Mouse (Mus musculus) MEL (cell line): ENCODE measurements around the gene Kif26b. TPM values are rescaled to one million over a fixed set of nuclear protein-coding genes. Genes with fewer than 3 reads are reported as not detected.

ENCODE experiments used
- DNase-seq: peaks from one replicate; pipeline ENCODE4 v3.0.0; 2011; ENCODE audit warnings: low read depth, low spot score
- H3K27ac ChIP-seq: 2 replicates; pipeline ENCODE4 v1.5.1; 2012; ENCODE audit warnings: low read depth, mild to moderate bottlenecking, control low read depth, low read length, moderate library complexity; ENCODE audit not compliant: control insufficient read depth
- H3K27me3 ChIP-seq, 2 experiments: fragments of 150-350 bp in 1 of 2; sonication (generic) in 1 of 2; 2 replicates each; pipeline ENCODE4 v1.6.1; 2012; ENCODE audit warnings: low read length in 2 of 2, mild to moderate bottlenecking in 2 of 2, improper control_type of control experiment in 1 of 2, moderate library complexity in 1 of 2; ENCODE audit not compliant: insufficient read depth in 2 of 2, control insufficient read depth in 1 of 2
- H3K36me3 ChIP-seq, 2 experiments: 2 replicates each; pipeline ENCODE4 v1.6.1; 2012 to 2014; ENCODE audit warnings: low read length in 2 of 2, improper control_type of control experiment in 1 of 2, inconsistent platforms in 1 of 2, mild to moderate bottlenecking in 1 of 2; ENCODE audit not compliant: insufficient read depth in 2 of 2, control insufficient read depth in 1 of 2
- H3K4me1 ChIP-seq, 2 experiments: fragments of 150-350 bp in 1 of 2; sonication (generic) in 1 of 2; 2 replicates each; pipeline ENCODE4 v1.6.1; 2012; ENCODE audit warnings: low read length in 2 of 2, improper control_type of control experiment in 1 of 2, mild to moderate bottlenecking in 1 of 2; ENCODE audit not compliant: insufficient read depth in 2 of 2, control insufficient read depth in 1 of 2
- H3K4me3 ChIP-seq, 2 experiments: fragments of 150-350 bp in 1 of 2; sonication (generic) in 1 of 2; 2 replicates each; pipeline ENCODE4 v1.5.1; 2012; ENCODE audit warnings: low read depth in 2 of 2, low read length in 2 of 2, mild to moderate bottlenecking in 2 of 2, moderate library complexity in 2 of 2, control low read depth in 1 of 2, improper control_type of control experiment in 1 of 2; ENCODE audit not compliant: control insufficient read depth in 1 of 2, insufficient read depth in 1 of 2
- H3K79me2 ChIP-seq: 2 replicates; pipeline ENCODE4 v1.6.1; 2012; ENCODE audit warnings: mild to moderate bottlenecking, low read length, moderate library complexity; ENCODE audit not compliant: control insufficient read depth, poor library complexity, insufficient read depth
- H3K9ac ChIP-seq: 2 replicates; pipeline ENCODE4 v1.6.1; 2012; ENCODE audit warnings: low read depth, mild to moderate bottlenecking, control low read depth, low read length, moderate library complexity; ENCODE audit not compliant: control insufficient read depth, poor library complexity, severe bottlenecking
- H3K9me3 ChIP-seq: fragments of 150-350 bp; sonication (generic); replicated peaks from 2 replicates; pipeline ENCODE4 v1.6.1; 2012; ENCODE audit warnings: mild to moderate bottlenecking, low read length, improper control_type of control experiment, moderate library complexity; ENCODE audit not compliant: insufficient read depth
- CHD1 ChIP-seq: IDR thresholded peaks from 2 replicates; pipeline ENCODE4 v1.6.1; 2012; ENCODE audit warnings: low read depth, mild to moderate bottlenecking, inconsistent platforms, low read length, improper control_type of control experiment
- CHD2 ChIP-seq: IDR thresholded peaks from 2 replicates; pipeline ENCODE4 v1.6.1; 2011; ENCODE audit warnings: low read length, improper control_type of control experiment
- EP300 ChIP-seq, 2 experiments: IDR thresholded peaks; 2 replicates each; pipeline ENCODE4 v1.6.1; 2011; ENCODE audit warnings: improper control_type of control experiment in 2 of 2, low read length in 2 of 2, low read depth in 1 of 2, mild to moderate bottlenecking in 1 of 2
- ETS1 ChIP-seq: IDR thresholded peaks from 2 replicates; pipeline ENCODE4 v1.6.1; 2012; ENCODE audit warnings: low read depth, mild to moderate bottlenecking, inconsistent platforms, low read length, improper control_type of control experiment, moderate library complexity
- GABPA ChIP-seq: IDR thresholded peaks from 2 replicates; pipeline ENCODE4 v1.6.1; 2012; ENCODE audit warnings: low read depth, mild to moderate bottlenecking, inconsistent platforms, low read length, improper control_type of control experiment, moderate library complexity
- NELFE ChIP-seq: IDR thresholded peaks from 2 replicates; pipeline ENCODE4 v1.6.1; 2011; ENCODE audit warnings: low read depth, low read length, improper control_type of control experiment
- POLR2A ChIP-seq, 2 experiments: IDR thresholded peaks; 2 replicates each; pipeline ENCODE4 v1.6.1; 2011 to 2012; ENCODE audit warnings: low read length in 2 of 2, mild to moderate bottlenecking in 2 of 2, control low read depth in 1 of 2, improper control_type of control experiment in 1 of 2, low read depth in 1 of 2, moderate library complexity in 1 of 2; ENCODE audit not compliant: control insufficient read depth in 1 of 2, insufficient read depth in 1 of 2, poor library complexity in 1 of 2
- SMC3 ChIP-seq: IDR thresholded peaks from 2 replicates; pipeline ENCODE4 v1.6.1; 2011; ENCODE audit warnings: low read depth, low read length, improper control_type of control experiment
- TAL1 ChIP-seq: IDR thresholded peaks from 2 replicates; pipeline ENCODE4 v1.6.1; 2012; ENCODE audit warnings: mild to moderate bottlenecking, inconsistent platforms, low read length, moderate library complexity, mixed read lengths
- TBP ChIP-seq: IDR thresholded peaks from 2 replicates; pipeline ENCODE4 v1.8.0; 2011; ENCODE audit warnings: low read depth, low read length, improper control_type of control experiment
- ZMIZ1 ChIP-seq: IDR thresholded peaks from 2 replicates; pipeline ENCODE4 v1.6.1; 2012; ENCODE audit warnings: low read depth, mild to moderate bottlenecking, inconsistent platforms, low read length, improper control_type of control experiment, moderate library complexity
- ZNF384 ChIP-seq: IDR thresholded peaks from 2 replicates; pipeline ENCODE4 v1.6.1; 2012; ENCODE audit warnings: low read depth, mild to moderate bottlenecking, inconsistent platforms, low read length, improper control_type of control experiment
- polyA plus RNA-seq, 2 experiments: library from polyadenylated mRNA; stranded (reverse) in 1 of 2; unstranded in 1 of 2; fragments of >175 nt in 1 of 2; fragments of >200 nt in 1 of 2; gene quantifications; 2 replicates each; pipeline versions ENCODE4 v1.2.1 to v1.2.4; 2012; ENCODE audit warnings: low replicate concordance in 2 of 2, low read depth in 1 of 2; ENCODE audit not compliant: insufficient read length in 2 of 2, insufficient read depth in 1 of 2, missing spikeins in 1 of 2
- total RNA-seq: library from RNA; depleted of rRNA; stranded (reverse); fragments of 300-350 nt; gene quantifications from 2 replicates; pipeline ENCODE4 v1.2.3, GENCODE M21; 2012

Gene Kif26b
- total and polyA plus RNA-seq, 3 experiments, result 0.08 to 0.50 TPM; not detected in 1

DNA sequence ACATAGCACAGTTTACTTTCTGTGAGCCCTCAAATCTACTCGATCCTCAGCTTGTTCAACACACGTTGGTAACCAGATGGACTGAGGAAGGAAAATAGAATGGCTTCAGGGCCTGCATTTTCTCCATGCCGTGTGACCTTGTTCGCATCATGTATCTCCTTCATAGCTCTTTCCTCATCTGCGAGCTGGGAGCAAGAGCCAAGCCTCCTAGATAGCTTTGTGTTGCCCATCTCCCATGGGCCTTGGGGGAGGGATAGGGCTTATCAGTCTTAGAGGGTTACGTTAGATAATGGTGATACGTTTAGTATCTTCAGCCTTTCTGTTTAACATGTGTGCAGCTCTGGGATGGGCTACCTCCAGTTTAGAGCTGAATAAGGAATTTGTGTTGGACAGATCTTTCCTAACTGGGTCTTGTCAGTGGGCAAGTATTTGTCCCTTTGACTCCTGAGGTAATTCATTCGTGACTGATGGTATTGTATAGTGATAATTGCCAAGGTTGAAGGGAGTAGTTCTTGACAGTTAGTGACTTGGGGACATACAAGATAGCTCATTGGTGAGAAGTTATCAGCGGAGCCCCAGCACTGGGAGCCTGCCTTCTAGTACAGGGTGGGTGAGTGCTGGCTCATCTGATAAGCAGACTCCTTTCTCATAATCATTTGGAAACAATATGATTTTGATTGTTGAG lies 183.4 kb downstream of the Kif26b start (continued):
- peak in 1 of 2 experiments; percentile 52; a peak in 2 of 4 replicates for TF ChIP-seq POLR2A (IDR thresholded peaks at IDR 0.05; ENCODE audit: control insufficient read depth in 1 of 2, insufficient read depth in 1 of 2, low read depth in 1 of 2, low read length in 2 of 2, poor library complexity in 1 of 2)
- peak; percentile 93 for TF ChIP-seq TAL1
- TF ChIP-seq SMC3, result no peak; the same call in 1 of the 2 replicates
- TF ChIP-seq TBP, result peak; percentile 74
- TF ChIP-seq, all 39 proteins: peak for 19

GRCm38 (mm10) chr1:178714209-178714608 lies 185.3 kb downstream of the Kif26b start:
- peak; percentile 50 for DNase-seq
- Histone ChIP-seq H3K4me1 (peaks cover 30 to 46% of the 10 kb centered on the region in 2 experiments), H3K27ac (peak overlapping the region; percentile 95), H3K9me3 (no peaks in the 10 kb centered on the region), H3K36me3 (peaks cover 0 to 42% of the 10 kb centered on the region in 2 experiments; a peak in 2 of 4 replicates), H3K79me2 (no peaks in the 10 kb centered on the region), H3K4me3 (no peak overlapping the region), H3K27me3 (no peaks in the 10 kb centered on the region), H3K9ac (no peak overlapping the region)
- no peak for TF ChIP-seq ZMIZ1
- TF ChIP-seq EP300 (IDR thresholded peaks at IDR 0.05; ENCODE audit: low read depth in 1 of 2, low read length in 2 of 2), result peak; percentile 25 to 71; a peak in 3 of 4 replicates
- peak; percentile 65 for TF ChIP-seq ETS1

DNA sequence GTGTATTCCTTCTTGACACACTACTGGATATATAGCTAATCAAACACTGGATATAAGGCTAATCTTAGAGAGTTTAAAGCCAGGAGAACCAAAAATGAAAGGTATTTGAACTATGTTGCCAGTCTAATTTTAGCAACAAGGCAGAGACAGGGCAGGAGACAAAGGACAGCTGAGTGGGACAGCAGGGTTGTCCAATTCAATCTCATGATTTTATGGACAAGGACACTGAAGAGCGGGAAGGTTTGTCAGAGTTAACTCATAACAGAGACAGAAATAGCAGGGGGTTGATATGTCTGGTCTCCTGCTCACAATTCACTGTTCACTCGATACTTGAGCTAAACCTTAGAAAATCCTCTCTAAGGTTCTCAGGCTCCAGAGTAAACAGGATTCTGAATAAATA lies 187.5 kb downstream of the Kif26b start:
- Histone ChIP-seq H3K27ac (no peak overlapping the region), H3K4me3 (no peak overlapping the region), H3K9ac (no peak overlapping the region), H3K79me2 (no peaks in the 10 kb centered on the region), H3K36me3 (peaks cover 0 to 35% of the 10 kb centered on the region in 2 experiments; a peak in 2 of 4 replicates), H3K27me3 (no peaks in the 10 kb centered on the region), H3K4me1 (peaks cover 26 to 33% of the 10 kb centered on the region in 2 experiments), H3K9me3 (no peaks in the 10 kb centered on the region)
- no peak for TF ChIP-seq POLR2A (IDR thresholded peaks at IDR 0.05; ENCODE audit: control insufficient read depth in 1 of 2, insufficient read depth in 1 of 2, low read depth in 1 of 2, low read length in 2 of 2, poor library complexity in 1 of 2)
- TF ChIP-seq TAL1, result no peak
- TF ChIP-seq CHD2, result no peak
- TF ChIP-seq NELFE, result no peak
- no peak for TF ChIP-seq ZNF384
- TF ChIP-seq GABPA, result no peak
- no peak for TF ChIP-seq CHD1
- TF ChIP-seq TBP, result no peak
- DNase-seq, result no peak
